Mouse (Mus musculus) bone marrow, adult 2 months (tissue): ENCODE results near the gene Gm48551. TPM values are rescaled to one million over a fixed set of nuclear protein-coding genes. Genes with fewer than 3 reads are reported as not detected.

Source experiments
- H3K27ac ChIP-seq: fragments of 200-500 bp; 2 replicates; pipeline ENCODE4 v1.5.1; 2012; ENCODE audit warnings: low read depth, mild to moderate bottlenecking, control low read depth, inconsistent platforms, low read length; ENCODE audit not compliant: control insufficient read depth, poor library complexity, insufficient read depth
- H3K4me1 ChIP-seq: fragments of 200-500 bp; 2 replicates; pipeline ENCODE4 v1.6.1; 2011; ENCODE audit warnings: low read length; ENCODE audit not compliant: control insufficient read depth, insufficient read depth
- H3K4me3 ChIP-seq: fragments of 200-500 bp; replicated peaks from 2 replicates; pipeline ENCODE3; 2011; ENCODE audit warnings: mild to moderate bottlenecking, low read depth, low read length, control low read depth; ENCODE audit not compliant: control insufficient read depth
- CTCF ChIP-seq: fragments of 200-500 bp; IDR thresholded peaks from 2 replicates; pipeline ENCODE4 v1.5.1; 2011; ENCODE audit warnings: low read length, control low read depth; ENCODE audit not compliant: control insufficient read depth, insufficient read depth
- POLR2A ChIP-seq: fragments of 200-500 bp; IDR thresholded peaks from 2 replicates; pipeline ENCODE4 v1.6.1; 2011; ENCODE audit warnings: low read depth, mild to moderate bottlenecking, control low read depth, low read length, borderline replicate concordance; ENCODE audit not compliant: control insufficient read depth
- WGBS: fragments of 180-500 bp; shearing (Covaris S2); methylation state at CpG from one replicate; pipeline ENCODE4 v1.1.7; 2018; 5-methylcytosine and 5-hydroxymethylcytosine counted together
- polyA plus RNA-seq: library from polyadenylated mRNA; stranded (reverse); fragments of >200 nt; gene quantifications from 2 replicates; pipeline ENCODE4 v1.2.4, GENCODE M21; 2011; ENCODE audit warnings: low replicate concordance; ENCODE audit not compliant: missing spikeins, insufficient read depth, insufficient read length

Gm48551 gene
- polyA plus RNA-seq, 1 experiment: 4.3 TPM

DNA sequence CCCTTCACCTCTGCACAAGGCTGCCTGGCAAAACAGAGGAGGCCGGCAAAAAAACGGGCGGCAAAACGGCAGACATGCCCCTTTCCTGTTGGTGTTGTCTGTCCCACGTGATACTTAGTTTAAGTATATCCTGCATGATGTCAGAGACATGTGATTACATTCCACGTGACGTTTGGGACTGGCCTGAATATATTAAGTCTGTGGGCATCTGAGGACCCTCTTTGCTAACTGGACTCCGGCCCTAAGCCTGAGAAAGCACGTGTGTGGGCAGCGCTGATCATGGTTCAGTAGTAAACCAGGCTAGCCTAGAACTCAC lies 16.9 kb downstream of the Gm48551 start:
- TF ChIP-seq POLR2A (no peak), CTCF (no peak)
- peaks cover 4% of the 10 kb centered on the region; the same call in 1 of the 2 replicates for H3K4me1 ChIP-seq
- H3K27ac ChIP-seq: no peak overlapping the region
- no peak overlapping the region for H3K4me3 ChIP-seq
- WGBS: 84% methylated on average over 10 of the region's 10 CpGs

DNA sequence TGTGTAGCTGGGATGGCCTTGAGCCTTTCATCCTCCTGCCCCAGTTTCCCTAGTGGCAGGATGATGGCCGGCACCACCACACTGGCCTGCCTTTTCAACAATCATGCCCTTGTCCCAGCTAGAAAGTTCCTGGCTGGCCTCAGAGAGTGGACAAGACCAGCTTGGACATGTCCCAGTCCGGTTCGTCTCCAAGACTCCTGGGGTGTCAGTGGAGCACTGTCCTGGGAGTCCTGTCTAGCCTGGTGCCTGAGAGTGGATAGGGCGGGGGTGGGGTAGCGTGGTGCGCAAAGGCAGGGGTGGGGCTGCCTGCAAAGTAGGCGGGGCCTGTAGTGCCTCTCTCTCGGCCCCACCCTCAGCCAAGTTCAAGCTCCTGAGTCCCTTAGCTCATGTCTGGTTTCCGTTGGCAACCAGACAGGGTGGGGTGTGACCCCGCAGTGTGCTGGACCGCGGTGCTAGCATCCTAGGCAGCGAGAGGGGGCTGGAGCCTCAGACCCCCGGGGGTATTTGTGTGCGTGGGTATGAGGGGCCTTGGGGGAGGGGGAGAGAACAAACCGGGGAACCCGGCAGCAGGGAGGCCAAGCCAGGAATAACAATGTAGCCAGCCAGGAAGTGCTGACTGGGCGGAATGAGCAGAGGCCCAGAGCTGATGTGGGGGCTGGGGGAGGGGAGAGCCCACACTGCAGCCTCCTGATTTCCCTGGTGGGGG lies 17.4 kb downstream of the Gm48551 start:
- 52% methylated on average over 18 of the region's 18 CpGs for WGBS
- H3K4me1 ChIP-seq: peaks cover 4% of the 10 kb centered on the region; the same call in 1 of the 2 replicates
- no peak overlapping the region for H3K27ac ChIP-seq
- H3K4me3 ChIP-seq: no peak overlapping the region
- TF ChIP-seq POLR2A: no peak
- TF ChIP-seq CTCF: no peak

DNA sequence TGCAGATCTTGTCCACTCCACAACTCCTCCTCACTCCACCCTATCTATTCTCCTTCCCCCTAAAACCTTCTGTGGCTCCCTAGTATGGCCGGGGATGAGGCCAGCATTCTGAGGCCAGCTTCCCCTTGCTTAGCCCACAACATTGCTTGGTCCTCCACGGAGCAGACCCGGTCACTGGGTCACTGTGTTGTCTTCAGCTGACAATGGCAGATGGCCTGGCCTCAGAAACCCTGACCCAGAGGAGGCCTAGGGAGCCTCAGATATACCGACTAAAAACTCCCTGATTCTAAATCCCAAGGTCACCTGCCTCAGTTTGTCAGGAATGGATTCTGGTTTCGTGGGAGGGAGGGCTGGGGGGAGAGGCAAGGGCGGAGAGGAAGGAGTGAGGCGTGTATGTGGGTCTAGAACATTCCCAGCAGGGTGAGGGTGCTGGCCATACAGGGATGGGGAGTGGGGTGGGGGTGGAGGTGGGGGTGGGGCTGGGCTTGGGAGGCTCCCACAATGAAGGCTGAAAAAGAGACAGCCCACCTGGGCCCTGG lies 18.0 kb downstream of the Gm48551 start:
- H3K27ac ChIP-seq: no peak overlapping the region
- TF ChIP-seq CTCF (no peak), POLR2A (no peak)
- H3K4me3 ChIP-seq: no peak overlapping the region
- WGBS: 77% methylated on average over 7 of the region's 7 CpGs
- H3K4me1 ChIP-seq: peaks cover 4% of the 10 kb centered on the region; the same call in 1 of the 2 replicates

DNA sequence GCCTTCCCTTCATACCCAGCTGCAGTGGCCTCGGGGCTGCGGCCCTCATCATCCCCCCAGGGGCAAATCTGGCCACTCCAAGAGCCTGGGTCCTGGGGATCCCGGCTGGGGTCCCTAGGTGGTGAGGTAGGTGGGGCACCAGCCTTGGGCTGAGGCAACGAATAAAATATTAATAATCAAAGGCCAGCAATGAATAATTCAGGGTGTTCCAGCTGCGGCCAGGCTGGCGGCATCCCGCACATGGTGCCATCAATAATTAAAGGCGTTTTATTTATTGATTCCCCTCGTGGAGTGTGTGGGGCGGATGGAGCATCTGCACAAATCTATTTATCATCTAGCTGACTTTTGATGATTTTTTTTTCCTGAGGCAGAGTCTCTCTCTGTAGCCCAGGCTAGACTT lies 19.2 kb downstream of the Gm48551 start:
- 91% methylated on average over 10 of the region's 10 CpGs for WGBS
- H3K4me3 ChIP-seq: no peak overlapping the region
- H3K27ac ChIP-seq: no peak overlapping the region
- peaks cover 10% of the 10 kb centered on the region for H3K4me1 ChIP-seq
- TF ChIP-seq POLR2A (no peak), CTCF (no peak)

DNA sequence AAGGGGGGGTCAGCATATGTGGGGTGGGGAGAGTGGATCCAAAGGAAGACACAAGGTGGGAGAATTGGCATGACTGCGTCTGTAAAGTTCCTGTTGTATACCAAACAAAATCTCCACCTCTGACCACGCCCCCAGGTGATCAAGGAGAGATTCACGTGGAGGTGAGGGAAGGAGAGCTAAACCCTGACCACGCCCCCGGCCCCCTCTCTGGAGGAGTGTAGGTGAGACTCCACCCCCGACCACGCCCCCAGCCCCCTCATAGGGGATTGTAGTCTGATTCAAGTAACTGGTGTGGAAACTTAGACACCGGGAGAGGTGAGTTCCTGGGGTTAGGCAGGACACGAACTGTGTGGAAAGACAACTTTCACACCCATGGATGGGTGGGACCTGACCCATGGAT lies 19.8 kb downstream of the Gm48551 start:
- peak overlapping the region; percentile 46 for H3K4me3 ChIP-seq
- WGBS: 64% methylated on average over 9 of the region's 9 CpGs
- 0 out of 2 replicates have a peak overlapping the region, but pooled peaks have one; percentile 72 for H3K27ac ChIP-seq
- no peak for TF ChIP-seq POLR2A
- no peak for TF ChIP-seq CTCF
- peaks cover 11% of the 10 kb centered on the region for H3K4me1 ChIP-seq

DNA sequence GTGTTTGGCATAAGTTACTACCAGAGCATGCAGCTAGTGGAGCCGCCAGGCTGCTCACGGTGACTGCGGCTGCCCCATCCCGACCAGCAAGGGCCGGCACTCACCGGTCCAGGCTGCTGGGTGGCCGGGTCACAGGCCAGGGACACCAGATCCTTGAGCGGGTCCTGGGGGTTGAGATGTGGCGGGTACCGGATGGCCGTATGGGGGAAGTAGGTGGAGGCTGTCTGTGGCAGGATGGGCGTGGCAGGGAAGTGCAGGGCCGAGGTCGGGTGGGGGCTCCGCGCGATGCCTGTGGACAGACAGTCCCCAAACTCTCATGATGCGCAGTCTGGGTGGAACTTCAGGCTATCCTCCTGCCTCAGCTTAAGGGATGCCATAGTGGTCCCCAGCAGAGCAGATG lies 20.5 kb downstream of the Gm48551 start:
- Histone ChIP-seq H3K4me1 (peaks cover 11% of the 10 kb centered on the region), H3K27ac (peak overlapping the region; percentile 72), H3K4me3 (peak overlapping the region; percentile 46)
- no peak for TF ChIP-seq POLR2A
- no peak for TF ChIP-seq CTCF
- 32% methylated on average over 18 of the region's 18 CpGs for WGBS

DNA sequence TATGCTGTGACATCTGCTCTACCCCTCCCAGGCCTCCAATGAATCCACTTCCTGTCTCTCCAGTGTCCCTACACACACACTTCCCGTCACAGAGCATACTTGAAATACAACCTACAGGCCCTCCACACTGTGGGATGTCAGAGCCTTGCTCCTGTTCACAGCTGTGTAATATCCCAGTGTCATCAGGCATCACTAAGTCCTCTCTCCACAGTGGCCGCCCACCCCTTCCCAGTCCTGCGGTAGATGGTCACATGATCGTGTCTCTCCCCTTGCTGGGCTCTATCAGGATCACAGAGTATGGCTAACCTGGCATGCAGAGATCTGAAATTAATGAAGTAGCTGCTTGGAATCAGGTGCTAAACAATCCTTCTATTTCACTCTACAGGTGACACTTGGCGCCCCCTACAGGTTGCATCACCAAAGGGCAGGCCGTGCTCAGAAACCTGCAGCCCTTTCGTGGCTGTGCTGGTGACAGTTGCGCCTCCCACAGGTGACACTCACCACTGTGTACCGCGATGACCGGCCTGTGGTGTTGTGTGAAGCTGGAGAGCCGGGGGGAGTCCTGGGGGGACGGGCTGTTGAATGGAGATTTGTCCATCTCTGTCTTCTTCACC lies 21.4 kb downstream of the Gm48551 start:
- TF ChIP-seq CTCF (peak; percentile 68), POLR2A (no peak)

More for the DNA sequence above, 21.4 kb downstream of the Gm48551 start:
- H3K4me1 ChIP-seq: peaks cover 17% of the 10 kb centered on the region
- peak overlapping the region; percentile 26; the same call in 1 of the 2 replicates for H3K27ac ChIP-seq
- peak overlapping the region; percentile 2 for H3K4me3 ChIP-seq
- whole genome bisulfite sequencing: 57% methylated on average over 13 of the region's 13 CpGs
